Mouse (Mus musculus) midbrain, embryonic 10.5 days (tissue): ENCODE results near the gene Adrb1. TPM values are rescaled to one million over a fixed set of nuclear protein-coding genes. Genes with fewer than 3 reads are reported as not detected.

ENCODE experiments used
- DNase-seq: peaks from one replicate; pipeline ENCODE4 v3.0.0-alpha.2; 2017; ENCODE audit warnings: low spot score
- H3K27ac ChIP-seq: fragments of 300-500 bp; sonication (generic); replicated peaks from 2 replicates; pipeline ENCODE4 v1.5.1; 2016; ENCODE audit warnings: mild to moderate bottlenecking
- H3K27me3 ChIP-seq: fragments of 300-500 bp; sonication (generic); 2 replicates; pipeline ENCODE4 v1.6.1; 2016; ENCODE audit warnings: low read depth, mild to moderate bottlenecking; ENCODE audit not compliant: poor library complexity, severe bottlenecking
- H3K36me3 ChIP-seq: fragments of 300-500 bp; sonication (generic); 2 replicates; pipeline ENCODE4 v1.6.1; 2016; ENCODE audit warnings: mild to moderate bottlenecking, moderate library complexity
- H3K4me1 ChIP-seq: fragments of 300-500 bp; sonication (generic); 2 replicates; pipeline ENCODE4 v1.6.1; 2016
- H3K4me3 ChIP-seq: fragments of 300-500 bp; sonication (generic); 2 replicates; pipeline ENCODE4 v1.5.1; 2016; ENCODE audit warnings: mild to moderate bottlenecking, moderate library complexity
- H3K9me3 ChIP-seq: fragments of 300-500 bp; sonication (generic); replicated peaks from 2 replicates; pipeline ENCODE4 v1.6.1; 2016; ENCODE audit warnings: mild to moderate bottlenecking
- WGBS: fragments of 180-500 bp; shearing (Covaris S2); methylation state at CpG from one replicate; pipeline ENCODE4 v1.1.7; 2016; 5-methylcytosine and 5-hydroxymethylcytosine counted together
- polyA plus RNA-seq: library from polyadenylated mRNA; unstranded; fragments of >200 nt; fragmentation: Nextera tagmentation; extraction: Ambion mirVana; gene quantifications from 2 replicates; pipeline ENCODE4 v1.2.1, GENCODE M21; 2016

The Adrb1 gene
- polyA plus RNA-seq, 1 experiment from 2014 or later, result 0.09 TPM

GRCm38 (mm10) chr19:56687676-56688075 lies 34.3 kb upstream of the Adrb1 start:
- Histone ChIP-seq H3K27me3 (no peaks in the 10 kb centered on the region), H3K9me3 (no peaks in the 10 kb centered on the region), H3K27ac (no peak overlapping the region), H3K4me3 (no peak overlapping the region), H3K36me3 (no peaks in the 10 kb centered on the region), H3K4me1 (peaks cover 15% of the 10 kb centered on the region)
- no peak for DNase-seq
- 84% methylated on average over 10 of the region's 10 CpGs for WGBS

DNA sequence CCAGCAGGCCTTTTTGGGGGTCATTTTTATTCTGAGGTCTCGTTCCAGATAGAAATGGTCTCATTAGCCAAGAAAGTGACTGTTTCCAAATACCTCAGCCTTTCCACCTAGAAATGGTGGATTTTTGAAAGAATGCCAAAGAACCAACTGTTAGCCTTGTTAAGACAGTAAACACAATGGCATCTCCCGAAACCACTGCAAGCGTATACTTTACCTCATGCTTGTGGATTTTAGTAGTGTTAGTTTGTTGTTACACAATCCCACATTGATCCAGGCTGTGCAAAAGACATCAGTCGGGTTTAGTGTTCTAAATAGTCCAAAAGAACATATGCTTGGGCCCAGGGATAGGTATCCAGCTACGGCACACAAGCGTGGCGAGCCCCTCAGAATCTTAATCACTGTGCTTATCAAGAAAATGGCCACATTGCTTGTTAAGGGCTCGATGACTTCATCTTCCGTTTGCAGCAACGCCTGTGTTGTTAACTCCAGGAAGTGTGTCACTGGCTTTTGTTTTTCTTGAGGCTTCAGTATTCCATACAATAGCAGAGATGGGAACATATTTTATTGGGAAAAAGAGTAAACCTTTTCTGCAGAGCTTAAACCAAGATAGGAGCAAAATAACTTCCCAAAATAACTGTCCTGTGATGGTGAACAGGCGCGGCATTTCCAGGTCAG lies 33.2 kb upstream of the Adrb1 start:
- Histone ChIP-seq H3K4me1 (peaks cover 23% of the 10 kb centered on the region), H3K27me3 (no peaks in the 10 kb centered on the region), H3K27ac (no peak overlapping the region), H3K4me3 (no peak overlapping the region), H3K36me3 (no peaks in the 10 kb centered on the region), H3K9me3 (no peaks in the 10 kb centered on the region)
- no peak for DNase-seq
- 90% methylated on average over 12 of the region's 12 CpGs for WGBS

DNA sequence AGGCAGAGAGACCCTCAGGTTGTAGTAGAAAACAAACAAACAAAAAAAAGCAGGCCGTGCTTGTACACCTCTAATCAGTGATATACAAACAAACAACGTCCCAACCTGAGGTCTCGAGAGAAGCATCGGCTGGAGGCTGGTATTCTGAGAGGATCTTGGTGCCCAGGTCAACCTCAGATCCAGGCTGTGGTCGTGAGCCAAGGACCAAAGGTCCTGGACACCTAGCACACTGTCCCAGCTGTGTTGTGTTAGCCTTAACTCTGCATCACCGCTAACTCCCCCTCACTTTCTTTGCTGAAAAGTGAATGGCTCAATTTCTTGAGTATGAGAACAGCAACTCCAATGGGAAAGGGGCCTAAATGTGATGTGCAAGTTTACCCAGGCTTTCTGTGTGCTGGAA lies 32.5 kb upstream of the Adrb1 start:
- H3K9me3 ChIP-seq, result no peaks in the 10 kb centered on the region
- no peaks in the 10 kb centered on the region for H3K36me3 ChIP-seq
- 74% methylated on average over 6 of the region's 6 CpGs for WGBS
- DNase-seq, result no peak
- H3K27me3 ChIP-seq, result no peaks in the 10 kb centered on the region
- no peak overlapping the region for H3K27ac ChIP-seq
- H3K4me1 ChIP-seq, result peaks cover 23% of the 10 kb centered on the region
- H3K4me3 ChIP-seq, result no peak overlapping the region

DNA sequence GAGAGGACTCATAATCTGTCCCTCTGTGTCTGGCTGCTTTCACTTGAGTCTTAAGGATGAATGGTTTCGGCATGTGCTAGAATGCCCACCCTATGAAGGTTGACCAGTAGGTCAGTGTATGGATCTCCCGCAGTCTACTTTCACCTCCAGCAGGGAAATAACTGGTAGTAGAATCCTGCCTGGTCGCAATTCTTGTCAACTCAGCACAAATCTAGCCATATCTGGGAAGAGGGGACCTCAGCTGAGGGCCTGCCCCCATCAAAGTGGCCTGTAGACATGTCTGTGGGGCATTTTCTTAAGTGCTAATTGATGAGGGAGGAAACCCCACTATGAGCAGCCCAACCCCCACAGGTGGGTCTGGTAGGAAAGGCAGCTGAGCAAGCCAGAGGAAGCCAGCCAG lies 30.9 kb upstream of the Adrb1 start:
- H3K27me3 ChIP-seq, result no peaks in the 10 kb centered on the region
- no peak overlapping the region for H3K27ac ChIP-seq
- DNase-seq, result no peak
- H3K4me1 ChIP-seq, result peaks cover 23% of the 10 kb centered on the region
- H3K9me3 ChIP-seq, result no peaks in the 10 kb centered on the region
- H3K36me3 ChIP-seq, result no peaks in the 10 kb centered on the region
- 91% methylated on average over 3 of the region's 3 CpGs for WGBS
- H3K4me3 ChIP-seq, result no peak overlapping the region

- WGBS, result 15% methylated on average over 5 of the region's 5 CpGs
- H3K27ac ChIP-seq, result no peak overlapping the region; the same call in 1 of the 2 replicates
- peak; percentile 41 for DNase-seq
Measured at GRCm38 (mm10) chr19:56692451-56692850, 29.5 kb upstream of the Adrb1 start.

GRCm38 (mm10) chr19:56697370-56698144 lies 24.4 kb upstream of the Adrb1 start:
- DNase-seq, result no peak
- no peak overlapping the region for H3K27ac ChIP-seq
- 92% methylated on average over 20 of the region's 20 CpGs for WGBS
- H3K9me3 ChIP-seq, result no peaks in the 10 kb centered on the region
- H3K4me1 ChIP-seq, result peaks cover 13% of the 10 kb centered on the region
- H3K36me3 ChIP-seq, result no peaks in the 10 kb centered on the region
- no peak overlapping the region for H3K4me3 ChIP-seq
- peaks cover 8% of the 10 kb centered on the region; the same call in 1 of the 2 replicates for H3K27me3 ChIP-seq

More at GRCm38 (mm10) chr19:56692451-56692850, 29.5 kb upstream of the Adrb1 start:
- Histone ChIP-seq H3K36me3 (no peaks in the 10 kb centered on the region), H3K4me1 (peaks cover 19% of the 10 kb centered on the region), H3K9me3 (no peaks in the 10 kb centered on the region), H3K27me3 (no peaks in the 10 kb centered on the region), H3K4me3 (no peak overlapping the region)

DNA sequence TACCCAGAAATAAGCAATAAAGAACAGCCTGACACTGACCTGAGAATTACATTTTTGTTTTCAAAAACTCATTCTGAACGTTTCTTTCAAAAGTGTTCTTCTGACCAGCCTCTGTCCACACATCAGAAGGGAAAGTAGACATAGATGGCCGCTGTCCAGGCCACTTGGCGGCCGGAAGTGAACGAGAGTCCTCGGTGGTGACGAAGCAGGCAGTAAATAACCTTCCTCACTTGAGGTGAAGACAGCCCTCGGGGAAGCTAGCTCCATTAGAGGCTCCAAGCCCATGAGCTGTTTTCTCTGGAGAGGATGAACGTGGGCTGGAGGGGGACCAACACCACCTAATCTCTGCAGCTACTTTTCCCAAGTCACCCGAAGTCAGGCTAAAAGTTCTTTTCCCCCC lies 21.2 kb upstream of the Adrb1 start:
- WGBS, result 88% methylated on average over 10 of the region's 10 CpGs
- Histone ChIP-seq H3K36me3 (no peaks in the 10 kb centered on the region), H3K27me3 (peaks cover 8% of the 10 kb centered on the region; the same call in 1 of the 2 replicates), H3K4me1 (peaks cover 13% of the 10 kb centered on the region), H3K4me3 (no peak overlapping the region), H3K27ac (no peak overlapping the region), H3K9me3 (no peaks in the 10 kb centered on the region)
- DNase-seq, result no peak

DNA sequence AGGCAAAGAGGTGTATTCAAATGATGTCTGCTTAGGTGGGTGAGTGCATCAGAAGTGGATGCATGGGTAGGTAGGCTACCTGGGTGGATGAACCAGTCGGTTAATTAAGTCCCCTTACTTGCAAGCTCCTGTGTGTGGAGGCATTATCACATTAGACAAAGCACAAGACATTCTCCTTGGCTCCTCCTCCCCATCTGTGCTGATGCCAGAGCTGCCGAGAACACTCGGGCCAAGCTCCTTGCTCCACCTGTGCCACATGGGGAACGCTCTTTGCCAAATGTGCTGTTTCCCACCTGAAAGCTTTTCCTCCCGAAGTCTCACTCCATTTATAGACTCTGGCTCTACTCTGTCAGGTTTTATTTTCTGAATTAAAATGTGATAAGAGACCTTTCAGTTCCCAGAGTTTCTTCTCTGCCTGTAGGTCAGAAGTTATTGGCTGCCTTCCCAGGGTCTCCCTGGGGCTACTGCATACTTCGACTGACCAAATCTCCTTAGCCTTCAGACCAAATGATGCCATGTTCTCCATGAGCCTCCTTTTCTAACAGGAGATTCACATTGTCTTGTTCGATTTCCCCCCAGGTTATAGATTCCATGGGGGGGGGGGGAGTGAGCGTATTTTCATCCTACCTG lies 20.5 kb upstream of the Adrb1 start:
- no peak for DNase-seq
- WGBS, result 88% methylated on average over 8 of the region's 8 CpGs
- no peaks in the 10 kb centered on the region for H3K9me3 ChIP-seq
- H3K4me1 ChIP-seq, result peaks cover 13% of the 10 kb centered on the region
- no peaks in the 10 kb centered on the region for H3K36me3 ChIP-seq
- H3K27me3 ChIP-seq, result peaks cover 8% of the 10 kb centered on the region; the same call in 1 of the 2 replicates
- no peak overlapping the region for H3K27ac ChIP-seq
- no peak overlapping the region for H3K4me3 ChIP-seq

DNA sequence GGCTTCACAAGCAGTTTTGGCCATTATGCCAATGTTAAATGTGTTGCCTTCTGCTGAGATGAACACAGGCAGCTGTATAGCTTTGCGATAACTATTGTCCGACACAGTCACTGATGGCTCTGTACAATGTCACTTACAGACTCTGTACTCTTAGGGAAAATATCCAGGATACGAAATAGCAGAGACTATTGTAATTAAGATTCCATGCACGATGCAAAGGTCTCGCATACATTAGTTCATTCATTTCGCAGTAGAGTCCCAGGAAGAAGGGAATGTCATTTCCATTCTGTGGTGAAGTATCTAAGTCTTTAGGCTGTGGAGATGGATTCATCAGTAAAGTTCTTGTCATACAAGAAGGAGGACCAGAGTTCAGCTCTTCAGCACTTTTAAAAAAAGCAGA lies 20.0 kb upstream of the Adrb1 start:
- DNase-seq, result no peak
- Histone ChIP-seq H3K9me3 (no peaks in the 10 kb centered on the region), H3K27me3 (peaks cover 8% of the 10 kb centered on the region; the same call in 1 of the 2 replicates)

DNA sequence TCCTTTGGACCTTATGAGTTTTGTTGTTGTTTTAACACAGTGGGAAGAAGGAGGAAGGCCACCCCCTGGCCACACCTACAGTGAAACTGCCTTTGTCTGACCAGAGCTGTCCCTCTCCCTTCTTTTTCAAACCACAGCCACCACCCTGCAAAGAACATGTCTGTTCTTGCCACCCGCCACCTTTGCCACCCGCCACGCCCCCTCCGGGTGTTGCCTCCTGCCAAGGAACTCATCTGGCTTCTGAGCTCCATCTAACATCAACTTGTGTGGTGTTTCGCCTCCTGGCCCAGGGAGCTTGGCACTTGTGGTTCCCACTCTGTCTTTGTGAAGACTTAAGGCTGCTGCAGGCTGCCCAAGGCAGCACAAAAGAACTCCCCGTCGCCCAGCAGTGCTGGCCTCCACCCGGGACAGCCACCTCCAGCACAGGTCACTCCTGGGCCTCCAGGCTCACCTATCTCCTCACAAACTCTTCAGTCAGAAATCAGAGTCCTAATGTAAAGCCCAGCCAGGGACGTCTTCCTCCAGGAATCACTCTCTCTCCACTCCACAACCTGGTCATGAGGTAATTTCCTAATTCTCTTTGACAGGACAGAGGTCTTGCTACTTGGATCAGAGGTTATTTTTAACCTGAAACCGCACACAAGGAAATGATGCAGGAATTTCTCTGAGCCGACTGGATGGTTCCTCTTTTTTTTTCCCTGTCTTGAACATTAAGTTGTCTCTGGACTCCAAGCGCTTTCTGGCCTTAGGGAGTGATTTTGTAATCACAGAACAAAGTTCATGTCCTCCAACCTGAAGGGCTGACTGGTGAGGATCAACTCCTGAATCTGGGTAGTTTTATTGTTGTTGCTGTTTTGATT lies 18.5 kb upstream of the Adrb1 start:
- H3K36me3 ChIP-seq, result no peaks in the 10 kb centered on the region
- 79% methylated on average over 12 of the region's 12 CpGs for WGBS
- no peaks in the 10 kb centered on the region for H3K9me3 ChIP-seq
- no peak overlapping the region for H3K4me3 ChIP-seq
- DNase-seq, result no peak
- H3K27ac ChIP-seq, result no peak overlapping the region
- H3K27me3 ChIP-seq, result peaks cover 22% of the 10 kb centered on the region; the same call in 1 of the 2 replicates
- peaks cover 13% of the 10 kb centered on the region for H3K4me1 ChIP-seq

More for the DNA sequence above, 20.0 kb upstream of the Adrb1 start:
- Histone ChIP-seq H3K4me1 (peaks cover 13% of the 10 kb centered on the region), H3K36me3 (no peaks in the 10 kb centered on the region), H3K4me3 (no peak overlapping the region), H3K27ac (no peak overlapping the region)
- 92% methylated on average over 6 of the region's 6 CpGs for WGBS

DNA sequence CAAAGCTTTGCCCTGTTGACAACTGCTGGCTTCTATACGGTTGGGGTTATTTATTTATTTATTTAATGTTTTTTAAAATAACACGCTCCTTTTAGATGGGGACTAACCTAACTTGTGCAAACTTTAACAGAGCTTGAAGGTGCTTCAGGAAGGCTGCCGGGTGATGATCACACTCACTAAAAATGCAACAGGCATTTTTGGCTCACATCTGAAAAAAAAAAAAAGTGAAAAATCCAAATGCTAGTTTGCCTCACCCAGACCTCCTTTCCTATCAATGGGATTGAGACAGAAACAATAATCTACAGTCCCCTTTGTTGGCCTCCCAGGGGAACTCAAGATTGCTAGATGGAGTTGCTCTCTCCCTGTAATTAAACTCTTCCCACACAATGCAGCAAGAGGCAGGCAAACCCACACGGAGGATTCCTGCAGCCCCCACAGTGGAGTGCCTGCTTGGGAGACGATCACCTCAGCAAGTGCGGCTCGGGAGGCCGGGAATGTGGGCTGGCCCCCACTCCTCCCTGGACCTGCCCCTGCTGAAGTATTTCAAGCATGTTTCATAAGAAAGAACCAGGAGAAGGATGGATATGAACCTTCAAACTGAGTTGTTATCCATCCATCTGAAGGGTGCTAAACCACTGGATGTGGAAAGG lies 16.8 kb upstream of the Adrb1 start:
- Histone ChIP-seq H3K27ac (0 out of 2 replicates have a peak overlapping the region, but pooled peaks have one; percentile 42), H3K4me3 (no peak overlapping the region), H3K4me1 (peaks cover 13% of the 10 kb centered on the region), H3K27me3 (peaks cover 25% of the 10 kb centered on the region), H3K9me3 (no peaks in the 10 kb centered on the region), H3K36me3 (no peaks in the 10 kb centered on the region)
- 48% methylated on average over 8 of the region's 8 CpGs for WGBS
- no peak for DNase-seq

- H3K27ac ChIP-seq, result no peak overlapping the region
- H3K4me1 ChIP-seq, result peaks cover 5% of the 10 kb centered on the region
- H3K4me3 ChIP-seq, result no peak overlapping the region
- DNase-seq, result no peak
- no peaks in the 10 kb centered on the region for H3K9me3 ChIP-seq
- H3K36me3 ChIP-seq, result no peaks in the 10 kb centered on the region
- WGBS, result 93% methylated on average over 2 of the region's 2 CpGs
- peaks cover 18% of the 10 kb centered on the region for H3K27me3 ChIP-seq
Measured at GRCm38 (mm10) chr19:56708794-56709193, 13.2 kb upstream of the Adrb1 start.
